Mouse (Mus musculus) inflammation-experienced regulatory T-cells, adult 6 months (primary cell): ENCODE measurements around the gene Dnm3. TPM values are rescaled to one million over a fixed set of nuclear protein-coding genes. Genes with fewer than 3 reads are reported as not detected.

Experiments
- ATAC-seq: one replicate; pipeline ENCODE4 v1.8.0; 2017
- polyA plus RNA-seq, 3 experiments: library from polyadenylated mRNA; unstranded; fragments of 100-300 nt; shearing (Covaris generic); gene quantifications; one replicate each; pipeline ENCODE4 v1.2.1; 2017

Gene Dnm3
- polyA plus RNA-seq = 1 to 10 TPM in 2 of 3 experiments, under 1 TPM in 1; 0.92 to 1.1 (median 1.1) TPM

DNA sequence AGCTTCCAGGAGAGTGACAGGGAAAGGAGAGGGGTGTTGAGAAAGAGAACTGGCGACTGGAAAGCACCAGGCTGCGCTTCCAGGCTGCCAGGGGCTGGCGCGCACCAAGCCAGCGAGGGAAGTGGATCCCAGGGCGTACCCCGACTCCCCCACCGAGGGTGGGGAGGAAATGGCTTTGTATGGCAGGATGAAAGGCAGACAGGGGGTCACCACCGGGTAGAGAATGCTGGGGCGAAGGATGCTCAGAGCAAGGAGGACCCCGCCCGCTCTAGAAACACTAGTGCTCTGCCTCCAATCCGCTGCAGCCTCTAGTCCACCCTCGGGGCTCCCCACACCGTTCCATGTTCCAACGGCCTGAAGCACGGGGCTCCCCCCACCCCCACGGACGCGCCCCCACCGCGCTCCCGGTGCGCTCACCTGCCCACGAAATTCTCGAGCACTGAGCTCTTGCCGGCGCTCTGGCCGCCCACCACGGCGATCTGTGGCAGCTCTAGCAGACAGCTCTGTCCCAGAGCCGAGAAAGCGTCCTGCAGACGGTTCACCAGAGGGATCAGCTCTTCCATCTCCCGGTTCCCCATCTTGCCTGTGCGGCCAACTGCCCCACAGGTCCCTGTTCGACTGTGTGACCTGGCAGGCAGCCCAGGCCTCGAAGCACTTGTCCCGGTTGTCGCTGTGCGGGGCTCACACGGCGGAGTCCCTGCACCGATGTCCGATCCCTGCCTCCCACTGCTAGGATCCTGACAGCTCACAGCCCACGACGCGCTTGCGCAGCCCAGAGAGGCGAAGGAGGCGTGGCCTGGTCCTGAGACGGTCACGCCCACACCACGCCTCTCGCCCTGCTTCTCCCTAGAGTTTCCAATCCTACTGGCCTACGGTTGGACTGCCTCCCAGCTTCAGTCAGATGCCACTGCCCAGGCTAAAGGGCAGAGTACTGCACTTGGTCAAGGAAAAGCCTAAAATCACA lies at the start of gene Dnm3:
Gene Dnm3, minus strand, starts transcription at position 789 of the 964 bp plus-strand sequence.
- peak; percentile 41 for ATAC-seq

DNA sequence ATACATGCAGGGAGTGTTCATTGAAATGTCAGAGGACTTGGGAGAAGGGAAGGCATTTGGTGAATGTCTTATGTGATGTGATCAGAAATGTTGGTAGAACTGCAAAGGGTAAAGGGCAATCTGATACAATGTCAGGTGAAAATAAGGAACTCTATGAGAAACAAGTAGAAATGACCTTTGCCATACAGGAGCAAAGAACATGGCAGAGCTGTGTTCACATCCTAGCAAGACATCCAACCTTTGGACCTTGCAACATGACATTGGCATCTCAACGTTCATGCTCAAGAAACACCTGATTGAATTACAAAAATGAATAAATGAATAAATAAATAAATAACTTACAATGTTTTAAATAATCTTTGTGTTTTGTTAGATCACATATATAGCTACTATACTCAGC lies 37.3 kb upstream of the Dnm3 start:
- no peak for ATAC-seq

DNA sequence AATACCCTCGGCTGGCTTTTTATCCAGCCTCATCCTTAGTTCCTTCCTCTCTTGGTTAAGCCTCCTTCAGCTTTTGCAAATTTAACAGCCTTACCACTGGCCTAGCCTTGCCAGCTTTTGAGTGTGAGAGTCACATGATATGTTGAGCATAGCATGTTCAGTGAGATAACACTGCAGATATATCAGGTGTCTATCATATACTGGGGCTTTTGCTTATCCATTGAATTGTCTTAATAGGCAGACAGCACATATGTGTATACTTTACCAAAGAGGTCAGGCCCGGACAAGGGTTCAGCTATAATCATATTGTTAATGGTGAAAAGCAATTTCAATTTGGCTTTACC lies 32.2 kb upstream of the Dnm3 start:
- ATAC-seq = no peak

DNA sequence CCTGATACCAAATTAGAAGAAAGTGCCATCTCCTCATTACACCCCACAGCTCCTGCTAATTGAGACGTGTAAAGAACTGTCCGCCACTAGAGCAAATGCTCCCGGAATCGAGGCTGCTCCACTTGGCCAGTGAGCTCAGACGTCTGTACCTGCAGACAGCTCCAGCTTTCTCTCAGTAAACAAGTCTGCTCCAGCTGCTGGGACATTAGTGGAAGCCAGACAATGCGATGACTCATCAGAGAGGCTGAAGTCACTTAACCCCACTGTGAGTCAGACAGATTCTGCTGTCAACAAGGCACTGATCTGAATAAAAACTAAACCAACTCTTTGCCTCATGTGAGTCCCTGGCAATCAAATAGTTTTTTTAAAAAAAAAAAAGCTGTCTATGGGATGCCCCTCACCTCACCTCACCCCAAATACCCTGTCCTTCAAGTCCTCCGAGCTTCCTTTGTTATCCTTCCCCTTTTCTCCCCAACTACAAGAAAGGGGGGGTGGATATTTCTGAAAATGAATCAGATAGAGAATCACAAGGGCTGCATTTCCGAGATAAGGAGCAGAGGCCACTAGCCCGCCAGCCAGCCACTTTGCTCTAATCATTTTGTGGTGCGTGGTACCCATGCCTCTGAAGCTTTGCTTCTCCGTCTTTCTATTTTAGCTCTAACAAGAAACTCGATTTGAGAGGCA lies 31.6 kb upstream of the Dnm3 start:
- ATAC-seq = peak; percentile 43

DNA sequence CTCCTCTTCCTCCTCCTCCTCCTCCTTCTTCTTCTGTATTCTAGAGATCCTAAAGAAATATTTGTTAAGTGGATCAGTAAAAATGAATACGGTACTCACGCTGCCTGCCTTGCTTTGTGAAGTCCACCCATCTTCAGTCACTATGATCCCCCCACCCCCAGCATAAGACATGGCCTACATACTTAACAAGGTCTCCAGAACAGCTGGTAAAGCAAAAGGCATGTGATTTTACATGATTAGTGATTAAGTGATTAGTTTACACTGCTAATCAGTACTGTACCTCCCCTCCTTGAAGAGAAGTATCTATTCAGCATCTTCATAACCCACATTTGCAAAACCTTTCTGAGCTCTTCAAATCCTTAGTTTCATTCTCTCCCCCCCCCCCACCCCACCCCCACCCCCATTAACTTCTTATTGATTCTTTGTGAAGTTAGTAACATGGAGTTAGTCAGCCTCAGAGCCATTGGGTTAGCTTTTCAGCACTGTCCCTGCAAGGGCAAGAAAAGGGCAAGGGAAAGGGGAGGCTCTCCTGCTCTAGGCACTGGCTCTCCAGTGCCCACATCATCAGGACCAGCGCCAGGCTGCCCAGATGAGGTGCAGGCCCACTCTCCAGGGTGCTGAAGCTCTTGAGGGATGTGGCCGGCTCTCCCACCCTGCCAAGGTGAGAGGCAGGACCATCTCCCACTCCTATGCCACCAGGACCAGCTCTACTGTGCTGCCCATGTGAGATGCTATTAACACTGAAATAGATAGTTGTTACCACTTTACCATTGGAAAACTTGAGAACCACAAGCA lies 30.6 kb upstream of the Dnm3 start:
- ATAC-seq = no peak

DNA sequence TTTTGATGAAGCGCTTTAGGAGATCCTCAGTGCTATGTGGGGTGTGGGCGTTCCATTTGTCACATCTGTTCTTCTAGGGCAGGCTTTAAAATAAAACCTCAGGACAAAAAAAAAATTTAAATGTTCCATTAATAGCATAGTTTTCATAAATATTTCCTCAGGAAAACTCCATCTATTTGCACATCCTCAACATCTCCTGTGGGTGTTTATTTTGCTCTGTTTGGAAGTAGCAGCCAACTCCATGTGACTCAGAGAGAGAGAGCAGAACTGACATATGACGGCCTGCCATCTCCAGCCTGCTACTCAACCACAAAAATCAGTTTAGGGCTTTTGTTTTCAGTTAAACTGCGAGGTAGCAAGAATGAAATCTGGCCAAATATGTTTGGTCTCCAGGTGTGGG lies 28.7 kb upstream of the Dnm3 start:
- ATAC-seq = no peak

DNA sequence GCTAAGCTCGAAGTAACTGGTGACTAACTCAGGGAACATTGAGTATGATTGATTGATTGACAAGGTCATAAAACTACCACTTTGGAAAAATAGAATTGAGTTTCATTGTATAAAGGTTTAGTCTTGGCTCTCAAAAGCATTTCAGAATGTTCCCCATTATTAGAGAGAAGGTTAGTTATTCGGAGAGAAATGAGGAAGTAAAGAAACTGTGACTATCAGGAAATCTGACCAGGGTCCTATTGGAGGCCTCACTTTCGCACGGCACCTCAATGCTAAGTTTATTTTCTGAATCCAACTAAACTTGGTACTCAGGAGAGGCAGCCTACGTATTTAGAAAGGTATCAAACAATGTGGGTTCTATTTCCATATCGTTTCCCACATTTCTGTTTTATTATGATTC lies 27.8 kb upstream of the Dnm3 start:
- ATAC-seq = no peak

DNA sequence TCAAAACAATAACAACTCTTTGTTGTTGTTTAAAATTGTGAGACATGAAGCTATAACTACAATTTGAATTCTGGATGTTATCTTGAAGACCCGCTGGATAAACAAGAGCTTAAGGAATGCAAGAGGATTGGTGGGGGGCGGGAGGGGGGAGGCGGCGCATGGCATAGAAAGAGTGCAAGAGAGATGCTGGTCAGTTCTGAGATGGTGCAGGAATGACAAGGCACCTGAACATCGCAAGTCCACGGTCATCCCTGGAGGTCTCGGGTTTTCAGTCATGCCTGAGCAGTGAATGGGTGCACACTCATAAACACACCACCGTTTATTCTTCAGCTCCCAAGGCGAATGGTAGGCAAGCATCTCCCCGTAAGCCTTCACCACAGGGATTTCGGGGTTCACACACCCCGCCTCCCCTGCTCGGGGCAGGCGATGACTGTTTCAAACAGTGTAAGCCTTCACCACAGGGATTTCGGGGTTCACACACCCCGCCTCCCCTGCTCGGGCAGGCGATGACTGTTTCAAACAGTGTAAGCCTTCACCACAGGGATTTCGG lies 1.2 kb downstream of the Dnm3 start:
- no peak for ATAC-seq

DNA sequence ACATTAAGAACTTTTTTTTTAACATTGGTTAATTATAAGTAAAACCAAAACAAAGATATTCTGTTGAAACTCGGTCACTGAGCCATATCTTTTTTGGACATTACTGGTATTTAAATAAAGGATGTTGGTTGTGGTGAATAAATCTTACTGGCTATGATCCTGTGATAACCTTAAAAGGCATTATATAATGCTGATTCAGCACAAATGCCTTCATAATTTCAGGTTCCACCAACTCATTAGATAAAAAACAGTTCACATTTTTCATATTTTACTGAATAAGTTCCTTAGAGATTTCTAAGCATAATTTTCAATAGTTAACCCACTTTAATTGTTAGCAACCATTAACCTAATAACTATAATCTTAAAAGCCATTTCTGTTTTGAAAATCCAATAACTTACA lies 4.9 kb downstream of the Dnm3 start:
- ATAC-seq = no peak

DNA sequence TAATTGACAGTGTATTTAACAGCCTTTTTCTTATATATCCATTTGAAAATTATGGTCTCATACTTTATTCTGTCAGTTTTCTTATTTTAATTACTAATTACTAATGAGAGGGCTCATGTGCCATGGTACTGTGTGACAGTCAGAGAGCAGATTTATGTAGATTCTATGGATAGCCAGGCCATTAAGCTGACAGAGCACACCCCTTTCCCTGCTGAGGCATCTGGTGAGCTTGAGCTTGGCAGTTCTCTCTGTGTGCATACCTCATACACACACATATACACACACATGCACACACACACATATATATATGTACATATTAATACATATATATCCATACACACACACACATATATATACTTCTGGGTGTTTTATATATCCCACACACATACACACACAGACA lies 6.7 kb downstream of the Dnm3 start:
- no peak for ATAC-seq

DNA sequence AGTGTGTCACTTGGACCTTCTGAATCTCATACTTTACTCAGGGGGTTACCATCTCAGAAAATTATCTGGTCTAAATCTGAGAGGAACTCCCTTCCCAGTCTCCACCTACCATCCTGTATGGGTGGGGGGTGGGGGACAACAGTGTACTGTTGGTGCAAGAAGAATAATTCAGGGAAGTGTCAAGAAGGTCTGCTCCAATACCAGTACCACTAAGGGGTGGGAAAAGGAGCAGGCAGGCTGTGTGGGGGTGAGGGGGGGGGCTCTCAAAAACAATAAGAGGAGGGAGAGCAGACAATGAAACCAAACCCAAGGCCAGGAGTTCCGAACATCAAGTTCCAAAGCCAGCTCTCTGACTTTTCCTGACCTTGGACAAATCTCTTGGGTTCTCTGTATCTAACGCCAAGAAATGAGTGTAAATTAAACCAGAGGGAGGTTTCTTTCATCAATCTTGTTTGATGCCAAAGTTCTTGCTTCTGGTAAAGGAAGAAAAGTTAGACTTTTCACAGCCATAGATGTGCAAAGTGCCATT lies 8.0 kb downstream of the Dnm3 start:
- ATAC-seq = no peak

DNA sequence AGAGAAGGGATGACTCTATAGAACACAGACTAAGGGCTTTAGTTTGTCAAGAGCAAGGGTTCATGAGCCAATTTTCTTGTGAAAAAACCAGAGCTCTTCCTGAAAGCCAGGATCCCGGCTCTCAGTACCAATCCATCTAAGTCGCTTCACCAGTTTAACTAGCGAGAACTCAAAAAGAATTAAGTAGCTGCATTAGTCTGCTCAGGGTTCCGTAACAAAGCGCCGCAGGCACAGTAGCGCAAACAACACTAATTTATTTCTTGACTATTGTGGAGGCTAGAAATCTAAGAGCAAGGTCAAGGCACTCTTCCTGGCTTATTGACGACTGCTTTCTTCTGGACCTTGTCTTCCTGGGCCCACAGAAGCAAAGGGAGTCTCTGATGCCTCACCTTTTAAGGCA lies 14.2 kb downstream of the Dnm3 start:
- no peak for ATAC-seq

DNA sequence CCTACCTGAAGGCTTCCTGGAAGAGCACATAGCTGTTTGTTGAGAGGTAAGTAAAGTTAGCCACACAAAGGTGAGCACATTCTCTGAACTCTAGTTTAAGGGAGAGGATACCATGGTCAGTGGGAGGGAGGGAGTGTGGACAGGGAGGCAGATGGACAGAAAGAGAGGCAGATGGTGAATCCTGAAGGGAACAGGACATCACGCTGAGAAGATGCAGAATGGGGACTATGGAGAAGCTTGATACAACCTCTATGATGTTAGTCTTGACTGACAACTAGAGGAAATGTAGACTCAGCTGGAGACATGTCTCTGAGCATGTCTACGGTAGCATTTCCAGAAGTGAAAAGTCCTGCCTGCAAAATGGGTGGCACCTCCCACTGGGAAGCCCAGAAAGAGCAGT lies 19.1 kb downstream of the Dnm3 start:
- ATAC-seq = no peak

DNA sequence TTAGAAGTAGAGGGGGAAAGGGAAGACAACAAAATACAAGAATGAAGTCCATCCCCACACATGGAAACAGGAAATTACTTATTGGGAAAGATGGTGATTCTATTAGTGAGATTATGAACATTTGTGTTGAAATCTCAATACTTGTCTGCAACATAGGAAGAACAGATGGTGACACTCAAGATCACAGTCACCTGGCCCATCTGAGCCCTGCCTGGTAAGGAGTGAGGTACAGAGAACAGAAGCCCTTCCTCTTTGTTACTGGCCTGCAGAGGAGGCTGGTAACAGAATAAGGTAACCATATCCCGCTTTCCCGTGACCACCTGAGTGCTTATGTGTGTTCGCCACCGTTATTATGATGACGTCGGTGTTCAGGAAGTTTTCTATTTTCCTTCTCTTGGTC lies 21.0 kb downstream of the Dnm3 start:
- no peak for ATAC-seq

DNA sequence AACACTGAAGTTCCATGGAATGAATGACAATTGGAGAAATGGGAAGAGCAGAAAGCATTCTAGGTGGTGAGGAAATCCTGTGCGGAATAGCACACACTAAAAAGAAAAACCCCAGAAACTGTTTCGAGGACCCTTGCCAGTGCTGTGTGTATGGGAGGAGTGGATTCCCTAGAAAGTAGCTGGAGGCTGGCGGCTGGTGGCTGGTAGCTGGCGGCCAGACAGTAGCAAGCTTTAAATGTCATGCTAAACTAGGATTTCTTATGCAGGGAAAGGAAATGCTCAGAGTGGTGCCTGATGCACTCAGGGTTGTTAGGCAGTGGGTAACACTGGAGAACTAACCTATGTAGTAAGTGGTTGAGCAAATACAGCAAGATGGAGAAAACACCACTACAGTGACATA lies 21.4 kb downstream of the Dnm3 start:
- no peak for ATAC-seq

DNA sequence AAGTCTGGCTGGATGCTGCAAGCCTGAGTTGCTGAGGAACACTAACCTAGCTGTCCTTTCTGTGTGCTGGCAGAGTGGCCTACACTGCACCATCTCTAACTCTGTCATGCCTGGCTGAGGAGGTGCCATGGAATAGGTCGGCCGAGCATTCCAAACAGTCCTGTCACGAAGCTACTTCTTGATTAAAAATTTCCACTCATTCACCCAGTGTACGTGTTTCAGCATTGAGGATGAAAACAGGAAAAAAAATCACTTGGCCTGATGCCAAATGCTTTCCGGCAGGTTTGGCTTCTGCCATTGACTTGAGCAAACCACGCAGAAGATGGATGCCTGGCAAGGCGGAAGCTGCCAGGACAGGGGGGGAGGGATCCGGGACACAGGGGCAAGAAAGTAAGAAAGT lies 24.3 kb downstream of the Dnm3 start:
- ATAC-seq = no peak

DNA sequence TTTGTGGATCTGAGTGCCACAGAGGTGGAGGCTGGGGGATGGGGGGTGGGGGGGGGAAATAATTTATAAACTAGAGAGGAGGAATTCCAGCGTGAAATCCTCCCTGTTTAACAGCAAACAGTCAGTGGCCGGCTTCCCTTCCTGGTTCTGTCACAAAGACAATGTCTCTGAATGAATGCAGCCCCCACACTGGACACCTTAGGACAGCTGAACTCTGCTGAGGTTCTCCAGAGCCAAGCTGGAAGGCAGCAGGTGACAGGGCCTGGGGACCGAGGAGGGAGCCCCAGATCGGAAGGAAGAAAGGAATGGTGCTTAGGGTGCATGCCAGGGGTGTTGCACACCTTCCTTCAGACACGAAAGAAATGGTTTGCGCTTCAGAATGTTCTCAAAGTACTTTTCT lies 24.8 kb downstream of the Dnm3 start:
- ATAC-seq = no peak

DNA sequence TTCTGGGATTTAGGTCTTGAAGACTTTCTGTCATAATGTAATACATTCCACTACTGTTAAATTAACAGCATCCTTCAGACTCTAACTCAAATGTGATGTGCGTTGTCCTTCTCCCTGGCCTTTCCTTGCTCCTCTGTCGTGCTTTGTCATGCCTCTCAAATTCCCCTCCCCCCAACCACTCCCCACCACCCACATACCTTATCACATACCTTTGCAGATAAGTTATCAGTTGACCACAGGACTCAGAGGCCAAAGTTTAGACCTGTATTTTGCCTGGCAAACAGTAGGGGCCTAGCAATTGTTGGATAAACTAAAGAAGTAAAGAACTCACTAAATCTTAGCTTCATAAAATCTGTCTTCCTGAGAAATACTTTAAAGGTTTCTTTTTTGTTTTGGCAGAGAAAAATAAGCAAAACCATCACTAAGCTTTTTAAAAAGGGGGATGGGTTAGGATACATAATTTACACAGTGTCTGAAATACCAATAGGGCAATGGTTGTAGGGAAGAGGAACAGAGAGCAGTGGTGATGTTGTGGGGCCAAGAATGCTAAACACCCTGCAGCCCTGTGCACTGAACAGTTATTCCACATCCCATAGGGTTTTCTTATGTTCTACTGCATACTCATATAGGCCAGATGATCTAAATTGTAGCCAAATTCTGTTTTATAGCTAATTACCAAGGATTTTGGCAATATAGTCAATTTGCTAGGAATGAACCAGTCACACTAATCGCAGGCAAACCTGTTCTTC lies 28.5 kb downstream of the Dnm3 start:
- ATAC-seq = no peak

DNA sequence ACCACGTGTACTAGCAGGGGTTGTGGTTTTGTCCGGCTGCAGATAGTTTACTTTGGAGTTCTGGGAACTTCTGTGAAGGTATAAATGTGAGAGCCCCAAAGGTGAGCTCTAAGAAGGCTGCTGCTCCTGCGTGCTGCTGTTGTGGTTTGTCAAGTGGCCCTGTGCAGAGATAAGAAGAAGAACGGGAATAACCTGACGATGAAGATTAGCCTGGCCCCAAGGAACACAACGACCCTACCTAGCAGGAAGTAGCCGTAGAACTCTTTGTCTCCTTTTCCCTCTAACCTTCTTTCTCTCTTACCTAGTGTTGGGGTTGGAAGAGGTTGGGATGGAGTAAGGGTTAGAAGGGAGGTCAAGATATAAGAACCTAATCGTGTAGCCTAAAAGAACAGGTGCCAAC lies 33.0 kb downstream of the Dnm3 start:
- no peak for ATAC-seq

DNA sequence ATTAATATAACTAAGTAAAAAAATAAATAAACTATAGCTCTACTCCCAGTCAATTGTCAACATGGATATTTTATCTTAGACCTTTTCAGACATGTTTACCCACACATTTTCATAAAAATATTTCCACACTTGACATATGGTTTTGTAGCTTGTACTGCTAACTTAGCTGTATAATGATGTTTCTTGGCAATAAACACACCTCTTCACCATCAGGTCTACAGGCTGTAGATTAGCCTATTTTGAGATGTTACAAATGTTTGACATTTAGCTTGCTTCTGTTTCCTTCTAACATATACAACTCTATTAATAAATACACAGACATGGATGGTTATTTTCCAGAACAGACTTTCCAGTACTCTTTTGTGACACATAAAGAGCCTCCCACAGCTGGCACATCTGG lies 38.3 kb downstream of the Dnm3 start:
- ATAC-seq = no peak

DNA sequence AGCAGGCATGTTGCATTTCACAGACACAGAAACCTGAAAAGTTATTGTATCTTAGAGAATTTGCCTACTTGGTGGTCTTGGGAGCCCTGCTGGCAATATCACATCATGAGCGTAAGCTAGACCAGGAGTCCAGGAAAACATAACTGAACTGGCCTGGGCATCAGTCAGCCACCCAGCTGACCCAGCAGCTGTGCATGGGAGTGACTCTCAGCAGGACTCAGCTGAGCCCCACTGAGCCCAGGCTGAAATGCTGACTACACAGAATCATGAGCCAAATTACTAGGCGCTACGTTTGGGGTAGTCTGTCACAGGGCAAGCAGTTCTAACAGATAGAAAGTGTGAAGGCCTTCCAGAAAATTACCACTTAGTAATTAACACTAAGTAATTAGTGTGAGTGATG lies 41.2 kb downstream of the Dnm3 start:
- no peak for ATAC-seq

DNA sequence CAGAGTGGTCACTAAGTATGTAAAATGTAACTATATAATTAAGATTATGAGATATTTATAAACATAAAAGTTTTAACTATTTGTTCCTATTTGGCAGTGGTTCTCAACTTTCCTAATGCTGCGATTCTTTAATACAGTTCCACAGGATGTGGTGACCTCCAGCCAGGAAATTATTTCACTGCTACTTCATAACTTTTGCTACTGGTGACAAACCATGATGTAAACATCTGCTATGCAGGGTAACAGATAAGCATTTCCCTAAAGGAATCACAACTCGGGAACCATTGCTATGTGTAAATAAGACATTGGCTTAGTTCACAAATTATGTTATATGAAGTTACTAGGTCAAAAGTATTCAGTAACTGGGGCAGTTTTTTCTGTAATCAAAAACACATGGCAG lies 48.9 kb downstream of the Dnm3 start:
- no peak for ATAC-seq
